Mouse (Mus musculus): ENCODE results near the gene Pigc. TPM values are rescaled to one million over a fixed set of nuclear protein-coding genes. Genes with fewer than 3 reads are reported as not detected.

Gene Pigc
- 10 to 100 TPM; 20.4 to 20.5 TPM for total RNA-seq (2021)
- long read RNA-seq, experiment 1, full-length matches to known transcripts, result 27 of 28 reads
- long read RNA-seq, experiment 1, partial matches to known transcripts, result 0 of 28 reads
- long read RNA-seq, experiment 1, other reads (novel, unspliced or antisense), result 1 of 28 reads
- long read RNA-seq, experiment 2, full-length matches to known transcripts, result 17 of 19 reads
- long read RNA-seq, experiment 2, partial matches to known transcripts, result 0 of 19 reads
- long read RNA-seq, experiment 2, other reads (novel, unspliced or antisense), result 2 of 19 reads

DNA sequence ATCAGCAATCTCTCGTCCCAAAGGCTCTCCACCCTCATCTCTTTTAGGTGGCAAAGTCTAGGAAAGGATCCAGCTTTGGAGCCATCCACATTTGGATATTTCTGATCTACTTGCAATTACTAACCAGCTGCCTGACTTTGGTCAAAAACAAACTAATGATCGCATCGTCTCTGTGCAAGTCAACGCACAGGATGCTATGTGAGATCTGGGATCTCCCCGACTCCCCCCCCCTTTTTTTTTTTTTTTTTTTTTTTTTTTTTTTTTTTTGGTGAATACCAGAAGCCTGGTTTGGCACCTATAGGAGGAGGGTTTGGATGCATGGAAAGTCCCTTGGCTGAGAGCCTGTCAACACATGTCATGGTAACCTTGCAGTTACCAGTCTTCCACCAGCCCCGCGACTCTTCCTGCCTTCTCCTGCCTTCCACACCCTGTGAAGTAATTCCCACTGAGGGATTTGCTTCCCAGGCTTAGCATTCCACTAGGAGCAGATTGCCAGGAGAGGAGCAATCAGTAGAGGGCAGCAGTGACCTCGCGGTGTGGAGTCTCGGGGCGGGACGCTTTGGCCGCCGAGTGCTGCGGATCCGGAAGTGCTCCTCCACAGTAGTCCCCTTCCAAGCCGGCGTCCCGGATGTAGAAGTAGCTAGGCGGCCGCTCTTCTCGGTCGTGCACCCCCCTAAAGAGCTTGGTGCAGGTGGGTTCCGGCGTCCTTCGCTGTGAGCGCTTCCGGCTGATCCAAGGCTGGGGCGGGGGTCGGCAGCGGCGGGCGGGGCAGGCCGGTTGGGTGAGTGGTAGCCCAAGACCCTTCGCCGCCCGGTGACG is at the start of gene Pigc:
Gene Pigc (plus strand): TSS at position 598 of the 819 bp plus-strand sequence.
- DNase-seq, result peak; percentile 95

DNA sequence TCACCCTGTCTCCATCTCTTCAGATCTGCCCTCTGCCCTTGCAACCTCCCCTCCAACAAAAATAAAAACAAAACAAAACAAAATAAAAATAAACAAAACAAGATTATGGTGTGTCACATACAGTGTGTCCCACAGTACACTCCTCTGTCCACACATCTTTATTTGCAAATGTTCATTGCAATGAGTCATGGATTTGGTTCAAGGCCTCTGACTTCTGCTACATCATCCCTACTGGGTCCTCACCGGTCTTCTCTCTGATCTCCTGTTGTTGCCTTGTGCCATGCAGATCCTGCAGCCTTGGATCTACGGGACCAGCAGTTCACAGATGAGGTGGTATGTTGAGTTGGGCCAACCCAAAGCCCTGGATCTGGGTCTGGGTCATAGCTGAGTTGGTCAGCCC is 49.4 kb upstream of the Pigc start:
- no peak for DNase-seq

DNA sequence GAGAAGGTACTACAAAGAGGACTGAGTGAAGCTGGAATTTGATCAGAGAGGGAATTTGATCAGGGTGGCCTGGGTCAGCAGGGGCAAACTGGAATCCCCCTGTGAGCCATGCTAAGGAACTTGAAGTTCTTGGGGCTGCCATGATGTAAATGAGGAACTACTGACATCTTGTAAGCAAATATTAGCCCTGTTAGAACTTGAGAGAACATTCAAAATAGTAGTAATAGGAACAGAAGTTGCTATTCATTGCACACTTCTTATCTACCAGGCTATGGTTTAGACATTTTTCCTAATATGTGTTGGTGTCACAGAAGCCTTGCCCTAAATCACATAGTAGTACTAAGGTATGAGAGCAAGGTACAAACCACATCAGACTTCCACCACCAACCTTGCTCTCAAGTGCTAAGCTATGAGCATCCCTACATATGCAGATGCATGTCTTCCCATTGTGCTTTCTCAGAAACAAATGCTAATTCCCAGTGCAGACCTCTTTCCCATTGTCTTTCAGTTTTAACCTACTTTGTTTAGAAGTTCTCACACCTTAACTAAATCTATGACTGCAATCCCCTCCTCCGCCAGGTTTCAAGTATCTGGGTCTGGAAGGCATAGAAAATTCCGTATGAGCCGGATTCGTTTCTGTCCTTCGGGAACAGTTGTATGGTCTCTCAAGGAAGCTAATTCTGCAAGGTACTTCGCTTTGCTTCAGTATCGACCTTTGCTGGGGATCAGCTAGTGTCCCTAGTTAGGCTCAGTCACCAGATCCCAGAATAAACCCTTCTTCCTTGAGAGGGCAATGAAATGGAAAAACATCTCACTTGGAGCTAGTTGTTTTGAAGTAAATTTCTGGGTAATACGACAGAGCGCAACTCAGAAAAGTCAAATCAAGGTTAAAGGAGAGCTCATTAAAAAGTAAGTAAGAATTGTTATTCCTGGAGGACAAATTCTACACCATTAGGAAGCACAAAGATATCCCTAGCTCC is 48.2 kb upstream of the Pigc start:
- no peak for DNase-seq

DNA sequence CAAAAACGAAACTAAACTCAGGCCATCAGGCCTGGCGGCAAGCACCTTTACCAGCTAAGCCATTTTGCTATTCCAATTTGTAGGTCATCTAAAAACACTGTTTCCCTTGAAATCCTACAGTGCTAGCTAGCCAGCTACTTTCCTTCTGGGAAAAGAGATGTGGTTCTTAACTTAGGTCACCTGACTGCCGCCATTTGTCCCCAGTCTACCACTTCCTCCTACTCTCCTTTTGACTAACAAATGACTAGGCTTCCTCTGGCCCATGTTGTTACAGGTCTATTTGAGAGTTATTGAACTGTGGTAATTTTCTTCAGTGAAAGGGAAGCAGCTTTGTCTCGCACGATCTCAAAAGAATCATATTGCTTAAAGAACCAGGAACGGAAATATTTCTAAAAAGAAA is 47.1 kb upstream of the Pigc start:
- no peak for DNase-seq

DNA sequence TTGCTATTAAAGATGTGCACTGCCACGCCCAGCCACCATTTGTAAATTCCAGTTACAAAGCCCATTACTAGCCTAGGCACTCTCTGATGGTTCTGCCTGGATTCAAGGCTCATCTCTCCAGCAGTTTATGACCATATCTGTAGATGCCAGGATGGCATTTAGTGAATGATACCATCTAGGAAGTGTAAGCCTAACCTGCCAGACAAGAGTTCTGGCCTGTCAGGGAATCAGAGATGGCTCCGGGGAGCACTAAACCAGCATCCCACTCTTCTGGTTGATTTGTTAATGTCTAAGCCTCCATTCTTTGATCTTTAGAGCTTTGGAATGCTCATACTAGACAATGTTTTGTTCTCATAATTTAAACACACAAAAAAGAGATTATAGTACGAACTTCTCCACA is 44.7 kb upstream of the Pigc start:
- DNase-seq, result no peak

DNA sequence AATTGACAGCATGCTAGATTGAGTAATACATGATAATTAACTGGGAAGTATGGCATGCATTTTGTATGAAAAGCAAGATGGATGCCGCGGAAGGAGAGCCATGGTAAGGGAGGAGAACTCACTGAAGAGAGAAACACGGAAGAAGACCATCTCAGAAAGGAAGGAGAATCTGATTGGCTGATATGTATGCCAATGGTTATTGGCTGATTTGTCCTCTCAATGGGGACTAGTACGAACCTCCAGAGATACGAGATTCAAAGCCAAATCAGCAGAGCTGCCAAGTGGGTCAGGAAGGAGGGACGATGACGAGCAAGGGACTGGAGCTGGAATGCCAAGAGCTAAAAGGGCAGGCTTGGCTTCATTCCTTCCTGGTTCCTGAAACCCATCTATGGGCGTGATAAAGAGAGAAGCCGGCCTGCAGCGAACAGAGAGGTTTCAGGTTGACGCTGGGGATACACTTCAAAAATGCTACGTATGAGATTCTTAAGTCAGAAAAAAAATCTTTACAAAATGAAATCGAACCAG is 43.6 kb upstream of the Pigc start:
- peak; percentile 59 for DNase-seq

DNA sequence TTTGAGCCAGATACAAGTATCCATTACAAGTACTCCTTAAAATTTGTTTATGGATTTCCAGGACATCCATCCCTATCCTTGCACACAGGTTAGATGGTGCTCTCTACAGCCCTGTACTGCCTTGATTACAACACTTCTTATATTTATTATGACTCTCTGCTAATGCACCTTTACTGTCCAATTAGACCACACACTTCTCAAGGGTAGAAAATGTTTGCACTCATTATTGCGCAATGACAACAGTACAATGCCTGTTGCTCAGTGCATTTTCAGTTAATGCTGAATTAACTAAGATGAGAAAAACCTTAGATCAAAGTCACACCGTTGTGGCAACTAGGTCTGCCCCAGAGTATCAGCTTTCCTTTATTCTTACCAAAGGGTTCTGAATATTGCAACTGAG is 41.0 kb upstream of the Pigc start:
- no peak for DNase-seq

DNA sequence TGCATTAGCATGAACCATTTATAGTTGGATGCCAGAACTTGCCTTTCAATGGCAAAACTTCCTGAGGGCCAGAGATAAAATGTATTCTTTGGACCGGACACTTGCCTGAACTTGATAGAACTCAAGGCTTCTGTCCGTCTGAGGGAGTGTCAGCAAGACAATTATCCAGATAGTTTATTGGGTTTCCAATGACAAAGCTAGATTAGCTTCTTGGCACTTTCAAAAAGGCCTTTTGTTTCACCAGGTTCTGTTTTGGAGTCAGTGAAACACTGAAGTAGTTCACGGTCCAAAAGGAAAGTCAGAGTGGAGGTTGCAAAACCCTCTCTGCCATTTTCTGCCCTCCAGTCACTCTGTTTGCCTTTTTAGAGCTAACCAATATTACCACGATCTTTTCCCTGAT is 37.7 kb upstream of the Pigc start:
- DNase-seq, result no peak

DNA sequence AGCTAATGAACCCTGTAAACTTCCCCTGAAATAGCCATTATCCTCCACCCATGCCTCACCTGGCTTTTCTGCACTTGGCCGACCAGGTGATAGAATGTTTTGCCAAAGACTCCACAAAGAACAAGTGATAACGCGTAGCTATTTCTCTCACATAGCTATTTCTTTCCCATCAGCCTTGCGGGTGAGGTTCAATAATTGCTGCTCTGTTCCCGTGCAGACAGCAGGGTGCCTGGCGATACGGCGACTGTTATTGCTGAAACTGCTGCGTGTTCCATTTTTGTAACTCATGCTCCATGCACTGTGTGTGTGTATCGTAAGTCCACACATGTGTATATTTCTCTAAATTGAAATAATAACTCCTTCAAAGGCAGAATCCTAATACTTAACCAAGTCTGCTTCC is 37.2 kb upstream of the Pigc start:
- DNase-seq, result no peak

DNA sequence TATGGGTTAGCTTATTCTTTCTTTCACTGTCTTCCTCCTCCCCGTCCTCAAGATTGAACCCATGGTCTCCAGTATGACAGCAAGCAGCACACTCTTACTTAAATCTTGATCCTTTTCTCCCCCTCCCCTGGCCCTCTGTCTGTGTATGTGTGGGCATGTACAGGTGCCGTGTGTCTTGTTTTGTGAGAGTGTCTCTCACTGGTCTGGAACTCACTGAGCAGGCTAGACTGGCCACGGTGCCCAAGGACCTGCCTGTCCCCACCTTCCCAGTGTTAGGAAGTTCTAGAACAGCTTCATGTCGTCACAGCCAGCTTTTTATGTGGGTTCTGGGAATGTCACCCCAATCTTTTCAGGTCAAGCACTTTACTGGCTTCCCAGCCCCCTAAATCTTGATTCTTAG is 36.7 kb upstream of the Pigc start:
- no peak for DNase-seq

DNA sequence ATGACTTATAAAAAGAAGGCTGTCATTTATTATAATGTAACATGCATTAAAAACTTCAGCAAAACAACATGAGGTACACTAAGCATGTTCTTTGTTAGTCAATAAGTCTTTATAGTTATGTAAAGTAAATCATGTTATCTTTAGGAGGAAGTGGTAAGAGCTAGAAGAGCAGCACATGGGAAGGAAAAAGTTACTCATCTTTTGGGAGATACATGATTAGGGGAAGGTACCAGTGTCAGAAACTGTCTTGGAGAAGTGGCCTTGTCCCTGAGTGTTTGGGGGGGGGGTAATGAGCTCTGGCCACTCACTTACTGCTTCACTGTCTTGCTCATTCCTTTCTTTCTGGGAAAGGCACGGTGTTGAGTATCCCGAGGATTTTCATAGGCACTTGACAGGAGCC is 26.9 kb upstream of the Pigc start:
- DNase-seq, result no peak

DNA sequence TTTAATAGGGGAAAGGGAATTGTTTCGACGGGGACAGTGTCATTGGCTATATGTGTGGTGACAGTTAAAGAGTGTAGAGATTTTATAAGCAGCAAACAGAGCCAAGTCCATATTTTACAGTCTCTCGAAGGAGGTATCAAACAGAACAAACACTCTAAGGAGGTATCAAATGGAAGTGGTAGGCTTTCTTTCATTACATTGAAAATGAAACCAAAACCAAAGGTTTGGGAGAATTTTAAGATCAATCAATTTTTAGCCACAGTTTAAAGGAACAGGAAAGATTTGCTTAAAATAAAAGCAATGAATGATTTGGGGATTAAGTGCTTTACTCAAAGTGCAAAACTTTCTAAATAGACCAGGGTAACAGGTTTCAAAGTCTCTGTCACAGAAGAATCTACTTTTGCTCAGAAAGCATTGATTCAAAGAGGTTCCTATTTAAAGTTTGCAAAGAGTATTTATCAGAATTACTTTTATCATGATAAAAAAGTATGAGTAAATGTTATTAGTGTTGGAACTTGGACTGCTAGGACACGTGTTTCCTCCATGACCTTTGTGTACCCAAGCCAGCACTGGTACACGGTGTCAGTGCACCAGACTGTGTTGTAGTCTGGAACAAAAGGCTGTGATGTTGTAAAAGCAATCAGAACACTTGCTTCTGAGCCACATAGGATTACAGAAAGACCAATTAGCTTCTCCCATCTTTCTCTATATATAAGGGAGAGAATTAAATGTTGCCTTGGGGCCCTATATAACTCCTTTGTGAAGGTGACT is 17.8 kb upstream of the Pigc start:
- no peak for DNase-seq

DNA sequence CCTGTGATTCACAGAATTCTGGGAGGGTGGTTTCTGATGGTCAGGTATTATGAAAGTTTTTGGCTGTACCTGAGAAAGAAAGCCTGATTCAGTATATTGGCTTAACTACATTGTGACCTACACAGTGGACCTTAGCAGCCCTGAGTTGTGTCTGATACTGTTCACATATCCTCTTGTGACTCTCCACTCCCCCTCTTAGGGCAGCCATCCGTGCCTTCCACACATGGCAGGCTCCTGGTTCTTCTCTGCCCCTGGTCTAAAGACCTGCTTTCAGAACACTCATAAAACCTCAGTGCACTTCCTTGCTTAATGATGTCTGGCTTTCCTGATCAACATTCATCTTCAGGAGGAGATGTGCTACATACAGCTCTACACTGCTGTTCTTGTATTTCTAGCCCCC is 16.4 kb upstream of the Pigc start:
- no peak for DNase-seq

DNA sequence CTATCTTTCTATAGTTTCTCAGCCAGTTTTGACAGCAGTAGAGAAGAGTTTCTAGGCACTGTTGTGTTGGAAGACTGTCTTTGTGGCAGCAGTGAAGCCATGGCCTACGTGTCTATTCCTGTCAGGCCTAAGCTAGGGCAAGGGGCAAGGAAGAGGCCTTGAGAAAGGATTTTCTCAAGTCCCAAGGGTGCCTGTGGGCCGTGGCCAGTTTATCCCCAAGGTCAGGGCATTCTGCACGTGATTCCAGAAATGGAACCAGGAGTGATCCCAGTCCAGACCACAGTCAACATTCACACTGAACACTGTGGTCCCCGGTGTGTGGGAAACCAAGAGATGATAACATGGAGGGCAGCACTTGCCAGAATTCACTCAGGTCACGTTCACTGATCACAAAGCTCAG is 13.1 kb upstream of the Pigc start:
- no peak for DNase-seq

DNA sequence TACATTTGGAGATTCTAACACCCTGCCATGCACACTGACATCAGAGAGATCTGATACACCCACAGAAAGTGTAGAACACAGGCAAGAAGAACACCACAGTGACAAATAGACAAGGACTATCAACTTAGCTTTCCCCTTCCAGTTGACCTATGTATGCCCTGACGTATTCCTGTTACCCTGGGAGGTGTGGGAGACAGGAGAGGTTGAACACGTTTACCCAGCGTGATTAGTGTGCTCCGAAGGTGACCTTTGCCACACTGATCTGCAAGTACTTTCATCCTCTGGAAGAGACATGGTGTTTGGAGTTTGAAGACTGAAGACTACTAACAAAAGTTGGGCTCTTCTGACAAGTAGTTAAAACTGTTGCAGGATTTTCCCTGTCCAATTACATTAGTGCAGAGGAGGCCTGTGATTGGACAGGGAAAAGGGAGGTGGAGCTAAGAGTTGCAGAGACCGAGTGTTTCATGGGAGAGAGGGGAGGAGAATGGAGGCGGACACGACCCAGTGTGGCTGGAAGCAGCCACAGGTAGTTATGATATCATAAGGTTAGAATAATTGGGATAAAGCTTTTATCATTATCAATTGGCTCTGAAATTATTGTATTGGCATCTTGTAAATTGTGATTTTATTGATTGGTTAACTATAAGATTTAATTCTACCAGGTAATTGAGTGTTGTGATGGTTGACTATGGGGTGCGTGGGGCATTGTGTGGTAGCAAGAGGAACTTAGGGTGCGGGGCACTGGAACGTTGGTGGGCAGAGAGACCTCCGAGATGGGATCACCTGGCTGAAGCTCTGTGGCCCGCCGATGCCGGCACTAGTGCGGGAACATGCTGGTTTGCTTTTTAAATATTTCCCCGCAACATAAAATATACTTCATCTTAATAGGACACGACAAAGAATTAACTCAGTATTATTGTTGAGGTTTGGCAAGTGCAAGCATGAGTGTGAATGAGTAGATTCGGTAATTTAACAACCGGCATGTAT is 10.7 kb upstream of the Pigc start:
- no peak for DNase-seq

DNA sequence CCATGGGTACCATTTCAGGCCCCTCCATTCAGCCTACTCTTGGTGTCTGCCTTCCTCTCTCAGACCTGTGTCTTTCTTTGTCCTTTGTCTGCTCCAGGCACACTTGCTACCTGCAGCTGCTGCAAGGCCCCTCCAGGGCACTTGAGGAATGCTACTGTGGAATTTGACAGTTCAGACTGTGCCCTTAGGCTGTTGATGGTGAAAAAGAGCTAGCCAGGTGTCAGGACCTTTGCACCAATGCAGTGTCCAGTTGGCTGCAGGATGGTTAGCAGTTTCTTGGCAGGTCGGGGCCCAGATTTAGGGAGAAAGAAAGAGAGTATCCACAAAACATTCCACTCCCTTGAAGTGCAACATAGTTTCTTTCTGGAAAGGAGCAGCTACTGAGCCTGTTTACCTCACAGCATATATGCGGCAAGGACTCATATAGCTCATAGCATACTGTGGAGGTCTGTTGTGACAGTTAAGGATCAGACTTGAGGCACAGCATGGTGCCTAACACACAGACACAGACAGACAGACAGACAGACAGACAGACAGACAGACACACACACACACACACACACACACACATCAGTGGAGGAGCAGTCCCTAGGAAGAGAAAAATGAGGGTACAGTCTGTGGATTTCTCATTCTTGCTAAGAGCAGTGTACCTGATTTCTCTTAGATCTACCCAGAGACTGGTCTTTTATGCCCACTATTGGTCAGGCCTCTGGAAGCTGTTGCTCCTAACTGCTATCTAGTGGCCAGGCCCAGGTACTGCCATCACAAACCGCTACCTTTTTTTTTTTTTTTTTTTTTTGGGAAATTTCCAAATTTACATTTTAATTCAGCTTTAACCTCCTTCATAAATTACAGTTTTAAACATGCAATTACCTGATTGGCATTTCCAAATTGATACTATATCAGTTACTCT is 6.3 kb upstream of the Pigc start:
- no peak for DNase-seq

DNA sequence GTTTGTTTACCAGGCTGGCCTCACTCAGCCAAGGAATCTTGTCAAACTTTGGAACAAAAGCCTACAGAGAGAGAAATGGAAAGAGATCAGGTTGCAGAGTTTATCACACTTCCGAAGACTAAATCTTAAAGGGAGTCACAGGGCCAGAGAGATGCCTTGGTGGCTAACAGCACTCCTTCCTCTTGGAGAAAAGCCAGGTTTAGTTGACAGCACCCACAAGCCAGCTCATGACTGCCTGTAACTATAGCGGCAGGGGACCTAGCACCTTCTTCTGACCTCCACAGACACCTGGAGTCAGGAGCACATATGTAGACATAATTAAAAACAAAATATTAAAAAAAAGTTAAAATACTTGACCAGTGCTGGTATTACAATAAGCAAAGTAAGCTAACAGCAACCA is 1.1 kb upstream of the Pigc start:
- DNase-seq, result no peak

DNA sequence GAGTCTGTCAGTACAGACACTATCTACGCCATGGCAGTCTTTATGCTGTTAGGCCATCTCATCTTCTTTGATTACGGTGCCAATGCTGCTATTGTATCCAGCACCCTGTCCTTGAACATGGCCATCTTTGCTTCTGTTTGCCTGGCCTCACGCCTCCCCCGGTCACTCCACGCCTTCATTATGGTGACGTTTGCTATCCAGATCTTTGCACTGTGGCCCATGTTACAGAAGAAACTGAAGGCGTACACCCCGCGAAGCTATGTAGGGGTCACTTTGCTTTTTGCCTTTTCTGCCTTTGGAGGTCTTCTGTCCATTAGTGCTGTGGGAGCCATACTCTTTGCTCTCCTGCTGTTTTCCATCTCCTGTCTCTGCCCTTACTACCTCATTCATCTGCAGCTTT is 1.9 kb downstream of the Pigc start:
- no peak for DNase-seq

DNA sequence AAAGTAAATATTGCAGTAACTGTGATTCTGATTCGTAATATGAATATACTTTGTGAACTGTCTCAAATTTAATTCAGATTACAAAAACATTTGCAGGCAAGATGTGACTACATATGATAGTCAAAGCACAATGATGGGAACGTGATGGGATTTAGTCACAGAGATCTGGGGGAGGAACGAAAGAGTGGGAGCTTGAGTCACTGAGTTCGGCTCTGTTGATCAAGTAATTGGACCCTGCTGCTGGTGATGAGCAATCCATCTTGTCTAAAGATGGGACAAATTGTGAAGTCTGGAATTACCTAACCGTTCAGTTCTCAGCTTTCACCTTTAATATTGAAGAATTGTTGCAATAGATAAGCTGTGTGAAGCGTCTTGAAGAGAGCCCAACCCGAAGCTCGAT is 3.2 kb downstream of the Pigc start:
- DNase-seq, result no peak
